ENCODE assay signal across 13 mouse cellular contexts in genomic region chr2:60090280-60090679, GRCm38 (mm10).
DNase-seq lines count a peak whose midpoint lies in the region; ATAC-seq lines count a peak whose summit lies in the region.
"Had no signal": no experiment of that assay in that cellular context is flagged by ENCODE, and none has a peak within 500 bp of the region (broad histone marks: within the 10 kb centered on the region; RNA-seq: fewer than 3 reads in every experiment).

No protein-coding gene starts in this region.

- peaks cover 28% of the 10 kb centered on the region for H3K4me1 ChIP-seq in heart, embryonic 12.5 days (replicated peaks)
- peaks cover 10% of the 10 kb centered on the region for H3K4me1 ChIP-seq in hindbrain, embryonic 15.5 days (replicated peaks)
- H3K4me1 ChIP-seq in midbrain, embryonic 13.5 days (replicated peaks), result peaks cover 15% of the 10 kb centered on the region

- no peak overlapping the region for H3K4me3 ChIP-seq in heart, embryonic 12.5 days
- no peak overlapping the region for H3K4me3 ChIP-seq in hindbrain, embryonic 15.5 days
- H3K4me3 ChIP-seq in midbrain, embryonic 13.5 days (replicated peaks), result no peak overlapping the region
- H3K4me3 ChIP-seq: erythroblast, embryonic 14.5 days; heart, embryonic 13.5 days had no signal

- no peaks in the 10 kb centered on the region for H3K27me3 ChIP-seq in heart, embryonic 12.5 days (replicated peaks)
- H3K27me3 ChIP-seq in hindbrain, embryonic 15.5 days, result no peaks in the 10 kb centered on the region
- H3K27me3 ChIP-seq in midbrain, embryonic 13.5 days, result no peaks in the 10 kb centered on the region
- H3K27me3 ChIP-seq: heart, embryonic 13.5 days had no signal

- H3K36me3 ChIP-seq in heart, embryonic 12.5 days, result 0 out of 2 replicates have a peak, but pooled peaks cover 2% of the 10 kb centered on the region
- no peaks in the 10 kb centered on the region for H3K36me3 ChIP-seq in hindbrain, embryonic 15.5 days
- no peaks in the 10 kb centered on the region; the same call in 1 of the 2 replicates for H3K36me3 ChIP-seq in midbrain, embryonic 13.5 days

- no peak overlapping the region for H3K4me2 ChIP-seq in heart, embryonic 12.5 days
- peak overlapping the region; percentile 37; the same call in 1 of the 2 replicates for H3K4me2 ChIP-seq in hindbrain, embryonic 15.5 days
- 0 out of 2 replicates have a peak overlapping the region, but pooled peaks have one; percentile 19 for H3K4me2 ChIP-seq in midbrain, embryonic 13.5 days (replicated peaks)
- H3K4me2 ChIP-seq: heart, embryonic 13.5 days; lung, embryonic 14.5 days had no signal

- no peak overlapping the region for H3K27ac ChIP-seq in heart, embryonic 12.5 days (ENCODE audit: poor library complexity, severe bottlenecking)
- peak overlapping the region; percentile 52; the same call in 1 of the 2 replicates for H3K27ac ChIP-seq in hindbrain, embryonic 15.5 days (replicated peaks)
- H3K27ac ChIP-seq in midbrain, embryonic 13.5 days, result peak overlapping the region; percentile 48

- H3K9me3 ChIP-seq in heart, embryonic 12.5 days (replicated peaks), result no peaks in the 10 kb centered on the region
- H3K9me3 ChIP-seq in hindbrain, embryonic 15.5 days, result no peaks in the 10 kb centered on the region
- H3K9me3 ChIP-seq in midbrain, embryonic 13.5 days, result no peaks in the 10 kb centered on the region
- H3K9me3 ChIP-seq: heart, embryonic 13.5 days had no signal

- H3K9ac ChIP-seq in heart, embryonic 12.5 days, result no peak overlapping the region
- H3K9ac ChIP-seq in hindbrain, embryonic 15.5 days, result no peak overlapping the region
- H3K9ac ChIP-seq in midbrain, embryonic 13.5 days (replicated peaks), result no peak overlapping the region
- H3K9ac ChIP-seq: heart, embryonic 13.5 days; lung, embryonic 14.5 days had no signal

- no peak for ATAC-seq in heart, embryonic 12.5 days (ENCODE audit: insufficient number of reproducible peaks, low FRiP score)
- peak; percentile 57; the same call in 1 of the 2 replicates for ATAC-seq in hindbrain, embryonic 15.5 days (ENCODE audit: low FRiP score, low read depth)
- peak; percentile 72 for ATAC-seq in midbrain, embryonic 13.5 days
- ATAC-seq in megakaryocyte, adult 5-6 weeks (ENCODE audit: poor library complexity, severe bottlenecking), result no peak
- ATAC-seq: activated CD4-positive, CD25-positive, alpha-beta regulatory T cell, adult 4 months had no signal

- DNase-seq in heart, adult 11 months, result peak; percentile 79
- DNase-seq in Muller cell, postnatal 12 days (ENCODE audit: inconsistent ontology term), result peak; percentile 77
- DNase-seq in urinary bladder, adult 2 months (ENCODE audit: low spot score), result no peak
- no peak for DNase-seq in heart, adult 18-20 months
- DNase-seq: cerebellum, adult 18-20 months; lung, embryonic 14.5 days had no signal

- 83% methylated on average over 6 of the region's 6 CpGs for WGBS in heart, embryonic 12.5 days
- WGBS in hindbrain, embryonic 15.5 days, result 20% methylated on average over 6 of the region's 6 CpGs
- WGBS in midbrain, embryonic 13.5 days, result 22% methylated on average over 6 of the region's 6 CpGs

Comparison
In these comparisons a context has a peak if more than half of its experiments do, and no peak if none do; other contexts are left out.
1. DNase-seq: peak in heart, adult 11 months (single experiment) and Muller cell, postnatal 12 days (single experiment); none in urinary bladder, adult 2 months (single experiment) and heart, adult 18-20 months (0 of 2).
2. ATAC-seq: peak in hindbrain, embryonic 15.5 days (single experiment) and midbrain, embryonic 13.5 days (single experiment); none in heart, embryonic 12.5 days (single experiment) and megakaryocyte, adult 5-6 weeks (single experiment).